Mouse (Mus musculus) E14TG2a.4 (cell line): ENCODE measurements at regions not wholly inside any gene's neighbourhood (a gene's known extent, or its start where the extent isn't known, plus 50 kb on each side); places are given as distances from the start of the nearest gene placed in this dataset.

Experiments used
- CTCF ChIP-seq: conservative IDR thresholded peaks from 2 replicates; pipeline ENCODE4 v1.5.1; 2014; ENCODE audit warnings: low read length
- POU5F1 ChIP-seq: IDR thresholded peaks from 2 replicates; pipeline ENCODE4 v1.6.1; 2014; ENCODE audit warnings: low read length, borderline replicate concordance

GRCm38 (mm10) chr13:55899501-55900189, 63.7 kb upstream of the Pitx1 start:
- TF ChIP-seq CTCF (no peak), POU5F1 (no peak)
